Mouse (Mus musculus): ENCODE results near the gene Olfr616.
"Not testable (repeated sequence)": the region's sequence is repeated elsewhere in the genome, so short reads cannot be mapped to it uniquely, and the experiment has no call there.

The Olfr616 gene

DNA sequence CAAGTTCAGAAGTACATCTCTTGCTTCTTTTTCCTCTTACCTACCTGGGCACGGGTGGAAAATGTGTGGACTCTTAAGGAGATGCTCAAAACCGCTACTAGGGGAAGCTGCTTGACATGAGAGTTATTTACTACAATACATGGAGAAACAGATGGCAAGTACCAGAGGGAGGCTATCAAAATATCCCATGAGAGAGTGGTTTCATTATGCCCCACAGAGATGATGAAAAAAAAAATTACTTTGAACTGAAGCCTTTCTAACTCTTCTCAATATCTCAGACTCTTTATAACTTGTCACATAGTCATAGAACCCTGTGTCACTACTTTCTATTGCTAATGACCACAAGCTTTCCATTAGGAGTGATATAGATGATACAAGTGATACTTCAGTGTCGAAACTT, at the start of gene Olfr616:
Olfr616 (minus strand) TSS at position 101 of the 400 bp plus-strand sequence.
- DNase-seq (ENCODE audit: low read depth): no peak

- DNase-seq (ENCODE audit: low read depth): no peak
These were observed 43.5 kb upstream of the Olfr616 start, which contains the start of gene Olfr620 for GRCm38 (mm10) chr7:103612434-103612833. Gene Olfr620 (minus strand): TSS chr7:103612534.

GRCm38 (mm10) chr7:103607425-103607824, 38.5 kb upstream of the Olfr616 start:
- no peak for DNase-seq (ENCODE audit: low read depth)

DNA sequence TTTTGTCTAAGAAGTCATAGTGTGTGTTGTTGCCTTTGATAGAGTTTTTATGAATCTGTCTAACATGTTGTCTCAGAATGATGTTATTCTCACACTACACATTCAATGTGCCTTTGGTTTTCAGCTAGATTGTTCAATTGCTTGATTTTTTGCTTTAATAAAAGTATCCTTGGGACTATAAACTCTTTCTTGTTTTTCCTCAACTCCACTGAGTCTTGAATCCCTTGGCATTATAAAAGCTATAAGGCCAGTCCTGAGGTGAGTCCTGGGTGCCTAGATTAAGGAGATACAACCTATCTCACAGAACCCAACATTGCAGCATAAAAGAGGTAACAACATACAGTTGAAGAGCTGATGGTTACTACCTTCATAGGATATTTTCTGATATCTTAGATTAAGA, 31.3 kb upstream of the Olfr616 start, which contains the start of gene Olfr619:
Olfr619 (plus strand) TSS at position 301 of the 400 bp plus-strand sequence.
- no peak for DNase-seq (ENCODE audit: low read depth)

DNA sequence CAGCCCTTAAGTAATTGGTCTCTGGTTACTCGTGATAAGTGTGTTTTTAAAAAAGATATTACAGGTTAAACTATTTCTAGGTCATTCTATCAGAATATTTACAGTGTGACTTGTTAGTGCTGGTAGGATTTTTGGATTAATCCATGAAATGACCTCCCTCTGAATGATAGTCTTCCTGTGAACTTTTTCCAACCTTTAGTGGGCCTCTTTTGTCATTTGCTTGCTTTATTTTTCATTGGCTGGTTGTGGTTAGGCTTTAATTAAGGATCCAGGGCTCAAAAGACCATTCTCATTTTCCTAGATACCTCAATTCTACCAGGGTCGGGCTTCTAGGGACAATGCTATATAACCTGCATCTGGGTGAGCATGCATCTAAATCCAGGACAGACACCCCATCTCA, 20.9 kb upstream of the Olfr616 start, which contains the start of gene Olfr618:
Olfr618 (plus strand) TSS at position 301 of the 400 bp plus-strand sequence.
- no peak for DNase-seq (ENCODE audit: low read depth)

- no peak for DNase-seq (ENCODE audit: low read depth)
These were observed 3.8 kb upstream of the Olfr616 start, which contains the start of gene Olfr617 for GRCm38 (mm10) chr7:103572761-103573160. Gene Olfr617 (plus strand): TSS chr7:103573061.

DNA sequence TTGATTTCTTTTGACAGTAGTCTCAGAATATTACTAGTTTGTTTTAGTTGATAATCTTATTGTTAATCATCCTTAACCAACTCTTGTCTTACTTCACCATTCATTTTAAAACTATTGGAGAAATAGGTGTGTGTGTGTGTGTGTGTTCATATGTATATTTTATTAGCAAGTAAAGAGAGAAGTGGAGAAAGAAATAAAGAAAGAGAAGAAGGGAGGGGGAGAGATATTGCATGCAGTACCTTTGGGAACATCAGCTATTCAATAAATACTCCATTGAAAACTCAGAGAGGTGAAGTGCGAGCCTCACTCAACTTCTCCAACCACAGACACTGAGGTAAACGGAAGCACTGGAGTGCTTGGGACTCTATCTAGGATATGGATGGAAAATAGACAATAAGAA, 13.2 kb downstream of the Olfr616 start, which contains the start of gene Olfr615:
Olfr615 (plus strand) TSS at position 301 of the 400 bp plus-strand sequence.
- no peak for DNase-seq (ENCODE audit: low read depth)

- no peak for DNase-seq (ENCODE audit: low read depth)
These were observed 21.2 kb downstream of the Olfr616 start, which contains the start of gene Olfr613 for GRCm38 (mm10) chr7:103547774-103548173. Gene Olfr613 (plus strand): TSS chr7:103548074.

DNA sequence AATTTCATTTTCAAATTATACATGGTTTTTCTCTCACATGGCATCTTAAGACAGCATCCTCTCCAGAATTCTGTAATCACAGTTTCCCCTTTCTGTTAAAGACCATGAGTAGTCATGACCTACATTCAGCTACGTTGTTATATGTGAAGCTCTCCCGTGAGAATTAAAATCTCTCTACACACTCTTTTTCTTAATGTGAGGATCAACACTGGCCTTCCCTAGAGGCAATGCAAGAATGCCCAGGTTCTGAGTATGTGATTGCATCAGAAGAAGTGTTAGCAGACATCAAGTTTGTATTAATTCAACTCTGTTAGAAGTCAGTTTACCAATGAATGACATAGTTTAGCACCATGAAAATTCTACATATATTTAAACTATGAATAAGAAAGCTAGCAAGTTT, 26.3 kb downstream of the Olfr616 start, which contains the start of gene Olfr612:
Olfr612 (minus strand) TSS at position 101 of the 400 bp plus-strand sequence.
- not testable (repeated sequence) for DNase-seq (ENCODE audit: low read depth)

- DNase-seq (ENCODE audit: low read depth): not testable (repeated sequence)
These were observed 48.2 kb downstream of the Olfr616 start, which contains the start of gene Olfr611 for GRCm38 (mm10) chr7:103520746-103521145. Gene Olfr611 (minus strand): TSS chr7:103520846.

All from naive thymus-derived CD4-positive, alpha-beta T cell, adult 2 months (primary cell).